Mouse (Mus musculus): ENCODE measurements at regions not wholly inside any gene's neighbourhood (a gene's known extent, or its start where the extent isn't known, plus 50 kb on each side); places are given as distances from the start of the nearest gene placed in this dataset.

GRCm38 (mm10) chr12:17063920-17064319 lies 52.4 kb upstream of the 2410004P03Rik start:
- Histone ChIP-seq H3K9ac (ENCODE audit: low read length) (no peak overlapping the region), H3K4me3 (ENCODE audit: low read depth, low read length) (no peak overlapping the region), H3K4me2 (ENCODE audit: low read length) (no peak overlapping the region), H3K9me3 (ENCODE audit: control insufficient read depth, low read length) (no peaks in the 10 kb centered on the region), H3K4me1 (replicated peaks; ENCODE audit: control insufficient read depth, insufficient read depth, low read length) (0 out of 2 replicates have a peak, but pooled peaks cover 5% of the 10 kb centered on the region), H3K27ac (ENCODE audit: low read depth) (no peak overlapping the region), H3K27me3 (replicated peaks; ENCODE audit: control insufficient read depth, insufficient read depth, low read length) (no peaks in the 10 kb centered on the region), H3K36me3 (ENCODE audit: control insufficient read depth, insufficient read depth, low read length) (no peaks in the 10 kb centered on the region)
- WGBS, result 43% methylated on average over 5 of the region's 5 CpGs
- DNase-seq (ENCODE audit: low spot score) (no peak), ATAC-seq (replicated peaks; ENCODE audit: low FRiP score, low TSS enrichment, low read depth) (no peak)
